In genomic region chr14:29270541-29270940, GRCm38 (mm10) we compare ENCODE assay signal across 19 mouse cellular contexts.
"Had no signal": no experiment of that assay in that cellular context is flagged by ENCODE, and none has a peak within 500 bp of the region (broad histone marks: within the 10 kb centered on the region; RNA-seq: fewer than 3 reads in every experiment).

No protein-coding gene starts in this region.

- H3K4me1 ChIP-seq: liver, embryonic 13.5 days; liver, embryonic 15.5 days; stomach, embryonic 15.5 days had no signal

- H3K4me3 ChIP-seq: liver, embryonic 13.5 days; liver, embryonic 15.5 days; midbrain, embryonic 10.5 days; midbrain, embryonic 12.5 days; myocyte; neural tube, embryonic 13.5 days; neural tube, embryonic 15.5 days; stomach, embryonic 15.5 days had no signal

- DNase-seq: liver, embryonic 13.5 days; liver, postnatal 0 days; lung, embryonic 14.5 days; midbrain, embryonic 14.5 days; retina, postnatal 1 day; right cerebral cortex, adult 18-20 months; right cerebral cortex, postnatal 25 days; right cerebral cortex, postnatal 4 days; spleen, adult 18-20 months; thymus, adult 2 months; thymus, postnatal 25 days; thymus, postnatal 4 days had no signal
